Mouse (Mus musculus): ENCODE measurements around the gene Dnajb4. TPM values are rescaled to one million over a fixed set of nuclear protein-coding genes. Genes with fewer than 3 reads are reported as not detected.

The Dnajb4 gene
- polyA plus RNA-seq, 1 experiment from 2014 or later: 21.6 TPM

- peaks cover 13% of the 10 kb centered on the region for H3K36me3 ChIP-seq (ENCODE audit: control insufficient read depth, insufficient read depth, low read length)
- peak overlapping the region; percentile 100 for H3K9ac ChIP-seq (ENCODE audit: low read length)
- H3K27ac ChIP-seq (ENCODE audit: low read depth, low read length): 0 out of 2 replicates have a peak overlapping the region, but pooled peaks have one; percentile 100
- H3K9me3 ChIP-seq (replicated peaks; ENCODE audit: control insufficient read depth, low read length): no peaks in the 10 kb centered on the region
- no peaks in the 10 kb centered on the region for H3K27me3 ChIP-seq (replicated peaks; ENCODE audit: control insufficient read depth, insufficient read depth, low read length)
- peak overlapping the region; percentile 93 for H3K4me3 ChIP-seq (ENCODE audit: low read depth, low read length)
- peaks cover 25% of the 10 kb centered on the region for H3K4me1 ChIP-seq (ENCODE audit: control insufficient read depth, insufficient read depth, low read length)
- no peak for ATAC-seq
- DNase-seq (ENCODE audit: low spot score): no peak
- WGBS: 41% methylated on average over 7 of the region's 7 CpGs
- peak overlapping the region; percentile 97 for H3K4me2 ChIP-seq (ENCODE audit: low read length)
Observed at GRCm38 (mm10) chr3:152211731-152212279, 1.7 kb upstream of the Dnajb4 start.

GRCm38 (mm10) chr3:152210728-152211391 is 758 bp upstream of the Dnajb4 start:
- H3K9me3 ChIP-seq (replicated peaks; ENCODE audit: control insufficient read depth, low read length): no peaks in the 10 kb centered on the region
- H3K4me1 ChIP-seq (ENCODE audit: control insufficient read depth, insufficient read depth, low read length): peaks cover 25% of the 10 kb centered on the region
- peak overlapping the region; percentile 100 for H3K9ac ChIP-seq (ENCODE audit: low read length)
- H3K4me2 ChIP-seq (ENCODE audit: low read length): peak overlapping the region; percentile 97
- DNase-seq (ENCODE audit: low spot score): peak; percentile 78
- WGBS: under 1% methylated on average over 57 of the region's 68 CpGs
- peak; percentile 60 for ATAC-seq
- H3K36me3 ChIP-seq (ENCODE audit: control insufficient read depth, insufficient read depth, low read length): peaks cover 5% of the 10 kb centered on the region
- peak overlapping the region; percentile 100 for H3K27ac ChIP-seq (ENCODE audit: low read depth, low read length)
- H3K4me3 ChIP-seq (ENCODE audit: low read depth, low read length): peak overlapping the region; percentile 93
- no peaks in the 10 kb centered on the region for H3K27me3 ChIP-seq (replicated peaks; ENCODE audit: control insufficient read depth, insufficient read depth, low read length)

- peak; percentile 68 for DNase-seq (ENCODE audit: low spot score)
- Histone ChIP-seq H3K9ac (ENCODE audit: low read length) (peak overlapping the region; percentile 100), H3K27me3 (replicated peaks; ENCODE audit: control insufficient read depth, insufficient read depth, low read length) (no peaks in the 10 kb centered on the region), H3K9me3 (replicated peaks; ENCODE audit: control insufficient read depth, low read length) (no peaks in the 10 kb centered on the region), H3K27ac (ENCODE audit: low read depth, low read length) (peak overlapping the region; percentile 100), H3K4me1 (ENCODE audit: control insufficient read depth, insufficient read depth, low read length) (peaks cover 23% of the 10 kb centered on the region), H3K4me3 (ENCODE audit: low read depth, low read length) (peak overlapping the region; percentile 93), H3K4me2 (ENCODE audit: low read length) (peak overlapping the region; percentile 70), H3K36me3 (ENCODE audit: control insufficient read depth, insufficient read depth, low read length) (no peaks in the 10 kb centered on the region)
- 6% methylated on average over 25 of the region's 25 CpGs for WGBS
- peak; percentile 30 for ATAC-seq
Observed at GRCm38 (mm10) chr3:152209177-152209966, 730 bp downstream of the Dnajb4 start.

GRCm38 (mm10) chr3:152208096-152208885 is 1.8 kb downstream of the Dnajb4 start:
- Histone ChIP-seq H3K36me3 (ENCODE audit: control insufficient read depth, insufficient read depth, low read length) (no peaks in the 10 kb centered on the region), H3K9ac (ENCODE audit: low read length) (no peak overlapping the region), H3K27me3 (replicated peaks; ENCODE audit: control insufficient read depth, insufficient read depth, low read length) (no peaks in the 10 kb centered on the region), H3K27ac (ENCODE audit: low read depth, low read length) (no peak overlapping the region), H3K4me3 (ENCODE audit: low read depth, low read length) (no peak overlapping the region), H3K9me3 (replicated peaks; ENCODE audit: control insufficient read depth, low read length) (no peaks in the 10 kb centered on the region), H3K4me2 (ENCODE audit: low read length) (peak overlapping the region; percentile 70), H3K4me1 (ENCODE audit: control insufficient read depth, insufficient read depth, low read length) (peaks cover 21% of the 10 kb centered on the region)
- DNase-seq (ENCODE audit: low spot score): no peak
- WGBS: 94% methylated on average over 7 of the region's 7 CpGs
- no peak for ATAC-seq

- H3K27me3 ChIP-seq (replicated peaks; ENCODE audit: control insufficient read depth, insufficient read depth, low read length): no peaks in the 10 kb centered on the region
- H3K9me3 ChIP-seq (replicated peaks; ENCODE audit: control insufficient read depth, low read length): no peaks in the 10 kb centered on the region
- ATAC-seq (no peak), DNase-seq (ENCODE audit: low spot score) (no peak)
- H3K36me3 ChIP-seq (ENCODE audit: control insufficient read depth, insufficient read depth, low read length): no peaks in the 10 kb centered on the region
- no peak overlapping the region for H3K4me3 ChIP-seq (ENCODE audit: low read depth, low read length)
- peaks cover 10% of the 10 kb centered on the region for H3K4me1 ChIP-seq (ENCODE audit: control insufficient read depth, insufficient read depth, low read length)
- H3K27ac ChIP-seq (ENCODE audit: low read depth, low read length): no peak overlapping the region
- H3K9ac ChIP-seq (ENCODE audit: low read length): no peak overlapping the region
- no peak overlapping the region for H3K4me2 ChIP-seq (ENCODE audit: low read length)
- 97% methylated on average over 4 of the region's 4 CpGs for WGBS
Observed at GRCm38 (mm10) chr3:152207156-152207555, 2.9 kb downstream of the Dnajb4 start.

GRCm38 (mm10) chr3:152204577-152204976 is 5.5 kb downstream of the Dnajb4 start:
- no peak for ATAC-seq
- H3K27ac ChIP-seq (ENCODE audit: low read depth, low read length): no peak overlapping the region
- H3K4me2 ChIP-seq (ENCODE audit: low read length): no peak overlapping the region
- H3K4me1 ChIP-seq (ENCODE audit: control insufficient read depth, insufficient read depth, low read length): peaks cover 3% of the 10 kb centered on the region
- no peaks in the 10 kb centered on the region for H3K9me3 ChIP-seq (replicated peaks; ENCODE audit: control insufficient read depth, low read length)
- no peaks in the 10 kb centered on the region for H3K36me3 ChIP-seq (ENCODE audit: control insufficient read depth, insufficient read depth, low read length)
- DNase-seq (ENCODE audit: low spot score): no peak
- WGBS: 87% methylated on average over 3 of the region's 3 CpGs
- no peaks in the 10 kb centered on the region for H3K27me3 ChIP-seq (replicated peaks; ENCODE audit: control insufficient read depth, insufficient read depth, low read length)
- H3K9ac ChIP-seq (ENCODE audit: low read length): no peak overlapping the region
- H3K4me3 ChIP-seq (ENCODE audit: low read depth, low read length): no peak overlapping the region

GRCm38 (mm10) chr3:152203996-152204395 is 6.1 kb downstream of the Dnajb4 start:
- DNase-seq (ENCODE audit: low spot score): no peak
- 66% methylated on average over 3 of the region's 3 CpGs for WGBS
- H3K4me3 ChIP-seq (ENCODE audit: low read depth, low read length): no peak overlapping the region
- ATAC-seq: no peak
- H3K27me3 ChIP-seq (replicated peaks; ENCODE audit: control insufficient read depth, insufficient read depth, low read length): no peaks in the 10 kb centered on the region
- H3K9ac ChIP-seq (ENCODE audit: low read length): no peak overlapping the region
- H3K4me2 ChIP-seq (ENCODE audit: low read length): no peak overlapping the region
- H3K9me3 ChIP-seq (replicated peaks; ENCODE audit: control insufficient read depth, low read length): no peaks in the 10 kb centered on the region
- no peaks in the 10 kb centered on the region for H3K36me3 ChIP-seq (ENCODE audit: control insufficient read depth, insufficient read depth, low read length)
- no peak overlapping the region for H3K27ac ChIP-seq (ENCODE audit: low read depth, low read length)
- H3K4me1 ChIP-seq (ENCODE audit: control insufficient read depth, insufficient read depth, low read length): peaks cover 1% of the 10 kb centered on the region

- 90% methylated on average over 6 of the region's 6 CpGs for WGBS
Observed at GRCm38 (mm10) chr3:152203411-152203810, 6.7 kb downstream of the Dnajb4 start.

More at GRCm38 (mm10) chr3:152203411-152203810, 6.7 kb downstream of the Dnajb4 start:
- Histone ChIP-seq H3K4me3 (ENCODE audit: low read depth, low read length) (no peak overlapping the region), H3K36me3 (ENCODE audit: control insufficient read depth, insufficient read depth, low read length) (no peaks in the 10 kb centered on the region), H3K4me2 (ENCODE audit: low read length) (no peak overlapping the region), H3K4me1 (ENCODE audit: control insufficient read depth, insufficient read depth, low read length) (no peaks in the 10 kb centered on the region), H3K27me3 (replicated peaks; ENCODE audit: control insufficient read depth, insufficient read depth, low read length) (no peaks in the 10 kb centered on the region), H3K9me3 (replicated peaks; ENCODE audit: control insufficient read depth, low read length) (no peaks in the 10 kb centered on the region), H3K9ac (ENCODE audit: low read length) (no peak overlapping the region), H3K27ac (ENCODE audit: low read depth, low read length) (no peak overlapping the region)
- DNase-seq (ENCODE audit: low spot score) (no peak), ATAC-seq (no peak)
